Mouse (Mus musculus): ENCODE measurements around the gene Ggt5.

The Ggt5 gene

GRCm38 (mm10) chr10:75657165-75657564 lies 68.0 kb downstream of the Ggt5 start:
- no peak for DNase-seq

DNA sequence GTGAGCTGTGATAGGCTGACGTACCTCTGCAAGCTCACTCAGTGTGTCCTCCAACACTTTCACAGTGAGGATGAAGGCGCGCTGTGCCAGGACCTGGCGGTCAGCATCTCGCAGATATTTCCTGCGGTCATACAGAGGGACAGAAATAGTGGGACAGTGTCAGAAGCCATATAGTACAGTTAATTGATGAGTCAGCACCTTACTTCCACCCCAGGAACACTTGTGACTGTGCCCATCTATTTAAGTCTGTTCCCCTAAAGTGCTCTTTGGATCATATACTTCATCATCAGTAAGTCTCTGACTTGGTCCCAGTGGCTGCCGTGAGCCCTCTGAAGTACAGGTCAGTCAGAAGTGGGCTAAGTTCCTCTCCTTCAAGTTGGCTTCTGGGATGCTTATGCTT lies 68.6 kb downstream of the Ggt5 start:
- no peak for DNase-seq

DNA sequence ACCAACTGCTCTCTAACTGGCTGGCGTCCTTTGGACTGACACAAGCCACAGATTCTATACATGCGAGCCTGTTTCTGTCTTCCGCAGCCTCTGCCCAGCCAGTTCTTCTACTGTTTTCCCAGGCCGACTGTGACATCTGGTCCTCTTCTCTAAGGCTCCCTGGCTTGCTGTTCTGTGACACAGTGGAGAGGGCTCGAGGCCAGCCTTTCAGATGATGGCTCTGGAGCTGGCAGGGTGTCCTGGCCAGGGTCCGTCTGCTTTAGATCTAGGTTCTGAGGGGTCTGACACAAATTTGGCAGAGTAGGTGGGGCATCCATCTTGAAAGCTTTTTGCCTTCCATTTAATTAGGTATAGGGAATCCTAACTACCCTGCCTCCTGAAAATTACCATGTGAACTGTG lies 72.2 kb downstream of the Ggt5 start:
- DNase-seq = peak; percentile 60 to 65

GRCm38 (mm10) chr10:75661876-75662275 lies 72.7 kb downstream of the Ggt5 start:
- peak in 1 of 2 experiments; percentile 48 for DNase-seq

DNA sequence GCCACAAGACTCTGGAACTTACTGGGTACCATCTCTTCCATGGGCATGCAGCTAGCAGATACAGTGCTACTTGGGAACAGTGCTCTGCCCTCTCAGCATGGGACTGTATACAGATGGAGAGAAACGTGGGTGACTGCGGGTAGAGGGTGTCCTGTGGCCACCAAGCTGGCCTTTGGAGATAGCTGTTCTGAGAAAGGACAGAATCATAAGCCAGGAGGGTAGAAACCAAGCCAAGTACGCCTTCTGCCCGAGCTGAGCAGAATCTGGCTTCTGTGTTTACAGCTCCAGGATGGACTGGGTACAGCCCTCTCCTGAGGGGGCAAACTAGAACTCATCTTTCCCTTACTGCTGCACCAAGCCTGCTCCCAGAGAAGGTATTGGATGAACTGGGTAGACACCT lies 73.4 kb downstream of the Ggt5 start:
- peak; percentile 85 to 86 for DNase-seq

DNA sequence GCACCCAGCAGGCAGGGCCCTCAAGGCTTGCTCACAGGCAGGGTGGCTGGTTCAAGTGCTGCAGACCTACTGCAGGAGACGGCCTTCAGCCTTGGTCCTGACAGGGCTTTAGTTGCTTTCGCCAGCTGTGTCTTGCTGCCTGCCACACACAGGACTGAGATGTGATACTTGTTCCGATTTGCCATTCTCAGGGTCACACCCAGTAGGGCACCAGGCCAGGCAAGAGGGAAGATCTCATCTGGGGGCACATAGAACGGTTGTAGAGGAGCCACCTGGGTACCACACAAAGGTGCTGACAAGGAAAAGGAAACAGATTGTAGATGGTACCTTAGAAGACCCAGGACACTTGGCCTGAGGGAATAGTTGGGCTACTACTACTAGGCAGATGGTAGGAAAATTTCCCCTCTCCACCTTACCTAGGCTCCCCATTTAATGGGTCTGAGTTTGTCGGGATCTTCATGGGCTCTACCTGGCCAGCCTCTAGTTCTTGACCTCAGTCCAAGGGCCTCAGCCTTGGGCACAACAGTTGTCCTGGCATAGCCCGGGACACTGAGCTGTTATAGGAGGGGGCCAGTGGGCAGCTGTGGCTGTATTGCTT lies 75.6 kb downstream of the Ggt5 start:
- peak; percentile 49 to 51 for DNase-seq

DNA sequence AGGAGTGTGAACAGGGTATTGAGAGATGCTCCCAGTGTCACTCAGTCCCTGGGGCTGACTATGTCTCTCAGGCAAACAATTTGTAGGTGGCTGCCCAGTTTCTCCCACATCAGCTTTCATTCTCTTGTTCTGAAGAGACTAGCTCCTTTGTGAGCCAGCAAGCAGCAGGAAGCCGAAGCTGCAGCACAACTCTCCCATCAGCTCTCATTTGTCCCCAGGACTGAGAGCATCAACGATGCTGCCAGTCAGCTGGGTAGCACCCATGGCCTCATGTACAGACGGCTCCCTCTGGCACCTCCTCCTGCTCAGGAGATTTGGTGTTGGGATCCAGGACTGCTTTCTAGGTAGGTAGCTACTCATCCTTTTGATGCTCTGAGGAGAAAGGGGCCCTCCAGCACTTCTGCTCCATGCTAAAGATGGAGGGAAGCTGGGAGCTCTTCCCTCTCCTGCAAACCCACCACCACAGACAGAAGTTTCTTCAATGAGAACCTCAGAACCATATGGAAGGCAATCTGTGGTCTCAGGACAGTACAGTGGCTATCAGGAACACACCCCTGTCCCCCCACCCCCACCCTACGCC lies 77.4 kb downstream of the Ggt5 start:
- DNase-seq = peak; percentile 68 to 72
